Mouse (Mus musculus): ENCODE measurements around the gene Ankrd24. TPM values are rescaled to one million over a fixed set of nuclear protein-coding genes. Genes with fewer than 3 reads are reported as not detected.

The Ankrd24 gene
- total and polyA plus RNA-seq, 2 experiments from 2014 or later: 9.1 to 48.5 TPM

DNA sequence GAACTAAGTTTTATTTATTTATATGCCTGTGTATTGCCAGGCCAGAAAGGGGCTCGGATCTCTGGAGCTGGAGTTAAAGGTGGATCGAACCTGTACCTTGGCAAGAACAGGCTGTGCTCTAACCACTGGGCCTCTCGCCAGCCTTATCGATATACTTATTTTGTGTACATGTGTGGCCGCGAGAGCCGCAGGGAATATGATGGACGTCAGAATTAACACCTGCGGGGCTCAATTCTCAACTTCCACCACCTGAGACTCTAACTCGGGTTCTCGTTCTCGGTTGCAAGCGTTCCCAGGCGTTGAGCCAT, 22.7 kb upstream of the Ankrd24 start:
- DNase-seq (ENCODE audit: low spot score) (no peak), ATAC-seq (ENCODE audit: insufficient read depth, low read depth) (no peak)
- Histone ChIP-seq H3K9me3 (replicated peaks; ENCODE audit: control insufficient read depth, low read length) (no peaks in the 10 kb centered on the region), H3K9ac (replicated peaks; ENCODE audit: low read depth, low read length) (no peak overlapping the region), H3K4me3 (ENCODE audit: low read depth, low read length) (peak overlapping the region; percentile 37), H3K36me3 (replicated peaks; ENCODE audit: control insufficient read depth, insufficient read depth, low read length) (no peaks in the 10 kb centered on the region), H3K4me2 (ENCODE audit: low read depth, low read length) (peak overlapping the region; percentile 78), H3K27me3 (ENCODE audit: control insufficient read depth, insufficient read depth, low read length) (no peaks in the 10 kb centered on the region), H3K4me1 (ENCODE audit: control insufficient read depth, insufficient read depth) (peaks cover 12% of the 10 kb centered on the region), H3K27ac (ENCODE audit: low read depth) (peak overlapping the region; percentile 84)
- no peak for TF ChIP-seq CTCF (IDR thresholded peaks at IDR 0.05; ENCODE audit: low read depth)
- TF ChIP-seq EP300 (IDR thresholded peaks at IDR 0.05; ENCODE audit: low read depth): no peak
- 2% methylated on average over 14 of the region's 14 CpGs for WGBS

DNA sequence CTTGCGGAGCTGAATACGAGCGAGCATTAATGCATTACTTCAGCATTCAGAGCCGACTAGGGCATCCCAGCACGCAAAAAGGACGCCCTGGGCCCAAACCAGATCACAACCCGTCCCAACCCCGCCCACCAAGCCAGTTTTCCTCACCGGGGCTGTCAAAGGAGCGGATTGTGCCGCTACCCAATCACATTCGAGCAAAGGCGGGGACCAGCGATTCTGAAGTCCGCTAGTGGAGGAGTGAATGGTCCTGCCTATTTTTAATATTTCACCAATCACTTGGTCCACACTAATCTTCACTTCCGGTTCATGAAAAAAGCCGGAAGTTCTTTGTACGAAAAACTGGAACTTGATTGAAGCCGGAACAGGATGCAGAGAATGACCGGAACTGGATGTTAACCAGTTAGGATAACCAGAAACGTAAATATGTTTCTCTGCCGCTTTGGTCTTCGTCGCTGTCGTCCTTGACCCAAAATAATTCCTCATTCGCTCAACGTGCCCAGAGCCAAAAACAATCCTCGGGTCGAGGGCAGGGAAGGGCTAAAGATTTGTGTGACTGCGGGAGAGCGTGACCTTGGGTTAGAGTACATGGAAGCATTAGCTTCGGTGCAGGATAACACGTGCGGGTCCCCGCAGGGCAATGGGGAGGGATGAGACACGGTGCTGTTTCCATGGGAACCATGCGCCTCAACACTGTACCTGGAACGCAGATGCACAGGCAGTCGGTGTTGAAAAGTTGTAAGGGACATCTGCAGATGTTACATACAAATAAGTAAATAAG, 22.2 kb upstream of the Ankrd24 start, which contains the start of gene BC025920:
TSS of gene BC025920 (plus strand) at position 297 of the 778 bp plus-strand sequence.
- H3K27ac ChIP-seq (ENCODE audit: low read depth): peak within 1 kb of the TSS; percentile 95
- H3K9me3 ChIP-seq (replicated peaks; ENCODE audit: control insufficient read depth, low read length): no peaks in the 10 kb centered on the region
- peak within 1 kb of the TSS; percentile 45 for H3K9ac ChIP-seq (replicated peaks; ENCODE audit: low read depth, low read length)
- no peaks in the 10 kb centered on the region for H3K27me3 ChIP-seq (ENCODE audit: control insufficient read depth, insufficient read depth, low read length)
- peak; percentile 89 for ATAC-seq (ENCODE audit: insufficient read depth, low read depth)
- TF ChIP-seq CTCF (IDR thresholded peaks at IDR 0.05; ENCODE audit: low read depth) (no peak), EP300 (IDR thresholded peaks at IDR 0.05; ENCODE audit: low read depth) (peak; percentile 59; the same call in 1 of the 2 replicates)
- H3K36me3 ChIP-seq (replicated peaks; ENCODE audit: control insufficient read depth, insufficient read depth, low read length): no peaks in the 10 kb centered on the region
- peaks cover 10% of the 10 kb centered on the region; the same call in 1 of the 2 replicates for H3K4me1 ChIP-seq (ENCODE audit: control insufficient read depth, insufficient read depth)
- peak within 1 kb of the TSS; percentile 78 for H3K4me2 ChIP-seq (ENCODE audit: low read depth, low read length)
- peak; percentile 99 for DNase-seq (ENCODE audit: low spot score)
- 1% methylated on average over 39 of the region's 39 CpGs for WGBS
- peak within 1 kb of the TSS; percentile 51 for H3K4me3 ChIP-seq (ENCODE audit: low read depth, low read length)

DNA sequence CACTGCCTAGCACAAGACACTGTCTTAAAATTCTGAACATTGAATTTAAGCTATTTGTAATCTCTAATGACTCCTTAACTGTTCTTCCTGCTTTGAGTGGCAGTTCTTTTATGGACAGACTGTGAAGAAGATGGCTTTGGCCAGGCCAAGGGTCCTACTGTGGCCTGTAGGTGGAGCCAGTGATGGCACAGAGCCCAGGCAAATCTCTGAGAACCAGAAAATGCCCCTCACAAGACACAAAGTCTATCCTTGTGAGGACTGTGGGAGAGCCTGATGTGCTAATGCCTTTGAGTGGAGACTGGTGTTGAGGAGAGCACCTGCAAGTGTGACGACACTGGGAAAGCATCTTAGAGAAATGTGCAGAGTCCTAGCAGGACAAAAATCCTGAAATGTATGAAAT, 20.0 kb upstream of the Ankrd24 start:
- Histone ChIP-seq H3K4me1 (ENCODE audit: control insufficient read depth, insufficient read depth) (peaks cover 6% of the 10 kb centered on the region; the same call in 1 of the 2 replicates), H3K9me3 (replicated peaks; ENCODE audit: control insufficient read depth, low read length) (no peaks in the 10 kb centered on the region), H3K27ac (ENCODE audit: low read depth) (no peak overlapping the region), H3K36me3 (replicated peaks; ENCODE audit: control insufficient read depth, insufficient read depth, low read length) (no peaks in the 10 kb centered on the region), H3K9ac (replicated peaks; ENCODE audit: low read depth, low read length) (no peak overlapping the region), H3K27me3 (ENCODE audit: control insufficient read depth, insufficient read depth, low read length) (no peaks in the 10 kb centered on the region), H3K4me3 (ENCODE audit: low read depth, low read length) (no peak overlapping the region), H3K4me2 (ENCODE audit: low read depth, low read length) (no peak overlapping the region)
- ATAC-seq (ENCODE audit: insufficient read depth, low read depth) (no peak), DNase-seq (ENCODE audit: low spot score) (no peak)
- TF ChIP-seq CTCF (IDR thresholded peaks at IDR 0.05; ENCODE audit: low read depth): peak; percentile 28; the same call in 1 of the 2 replicates
- TF ChIP-seq EP300 (IDR thresholded peaks at IDR 0.05; ENCODE audit: low read depth): no peak
- 85% methylated on average over 1 of the region's 1 CpGs for WGBS

DNA sequence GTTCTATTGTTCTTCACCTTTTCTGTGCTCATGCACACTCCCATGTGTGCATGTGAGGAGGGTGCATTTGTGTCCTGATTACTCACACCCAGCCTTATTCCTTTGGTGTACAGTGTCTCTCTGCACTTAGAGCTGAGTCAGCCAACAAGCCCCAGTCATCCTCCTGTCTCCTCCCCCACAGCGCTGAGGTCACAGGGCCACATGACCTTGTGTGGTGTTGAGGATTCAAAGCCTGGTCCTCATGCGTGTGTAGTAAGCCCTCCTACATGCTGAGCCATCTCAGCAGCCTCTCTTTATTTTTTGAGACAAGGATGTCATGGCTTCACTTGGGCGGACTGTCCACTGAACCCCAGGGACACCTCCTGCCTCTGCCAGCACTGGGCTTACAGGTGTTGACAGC, 15.6 kb upstream of the Ankrd24 start:
- 51% methylated on average over 3 of the region's 3 CpGs for WGBS
- H3K27me3 ChIP-seq (ENCODE audit: control insufficient read depth, insufficient read depth, low read length): no peaks in the 10 kb centered on the region
- TF ChIP-seq CTCF (IDR thresholded peaks at IDR 0.05; ENCODE audit: low read depth) (no peak), EP300 (IDR thresholded peaks at IDR 0.05; ENCODE audit: low read depth) (no peak)
- H3K4me3 ChIP-seq (ENCODE audit: low read depth, low read length): no peak overlapping the region
- no peak overlapping the region for H3K27ac ChIP-seq (ENCODE audit: low read depth)
- no peaks in the 10 kb centered on the region for H3K36me3 ChIP-seq (replicated peaks; ENCODE audit: control insufficient read depth, insufficient read depth, low read length)
- no peak overlapping the region for H3K9ac ChIP-seq (replicated peaks; ENCODE audit: low read depth, low read length)
- no peak overlapping the region for H3K4me2 ChIP-seq (ENCODE audit: low read depth, low read length)
- no peaks in the 10 kb centered on the region for H3K9me3 ChIP-seq (replicated peaks; ENCODE audit: control insufficient read depth, low read length)
- ATAC-seq (ENCODE audit: insufficient read depth, low read depth): no peak
- no peak for DNase-seq (ENCODE audit: low spot score)
- H3K4me1 ChIP-seq (ENCODE audit: control insufficient read depth, insufficient read depth): no peaks in the 10 kb centered on the region

DNA sequence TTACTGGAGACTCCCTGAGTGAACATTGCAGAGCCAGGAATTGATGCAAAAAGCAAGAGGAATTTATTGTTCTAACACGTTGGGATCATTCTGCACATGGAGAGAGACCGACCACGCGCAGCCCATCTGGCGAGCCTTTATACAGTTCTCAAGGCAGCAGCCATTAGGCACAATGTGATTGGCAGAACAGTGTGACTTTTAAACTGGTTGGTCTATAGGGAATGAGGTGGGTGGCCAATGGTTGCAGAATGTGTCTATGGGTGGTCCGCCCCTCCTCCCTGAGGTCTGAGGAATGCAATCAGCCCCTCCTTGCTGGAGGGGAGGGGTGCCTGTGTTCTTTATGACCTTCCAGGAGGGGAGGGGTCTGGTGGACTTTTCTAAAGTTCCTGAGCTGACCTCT, 12.9 kb upstream of the Ankrd24 start:
- Histone ChIP-seq H3K27me3 (ENCODE audit: control insufficient read depth, insufficient read depth, low read length) (no peaks in the 10 kb centered on the region), H3K4me2 (ENCODE audit: low read depth, low read length) (no peak overlapping the region), H3K9ac (replicated peaks; ENCODE audit: low read depth, low read length) (no peak overlapping the region), H3K4me1 (ENCODE audit: control insufficient read depth, insufficient read depth) (no peaks in the 10 kb centered on the region), H3K4me3 (ENCODE audit: low read depth, low read length) (no peak overlapping the region), H3K36me3 (replicated peaks; ENCODE audit: control insufficient read depth, insufficient read depth, low read length) (no peaks in the 10 kb centered on the region), H3K9me3 (replicated peaks; ENCODE audit: control insufficient read depth, low read length) (no peaks in the 10 kb centered on the region), H3K27ac (ENCODE audit: low read depth) (no peak overlapping the region)
- ATAC-seq (ENCODE audit: insufficient read depth, low read depth): no peak
- WGBS: 70% methylated on average over 6 of the region's 6 CpGs
- no peak for DNase-seq (ENCODE audit: low spot score)
- TF ChIP-seq EP300 (IDR thresholded peaks at IDR 0.05; ENCODE audit: low read depth) (no peak), CTCF (IDR thresholded peaks at IDR 0.05; ENCODE audit: low read depth) (no peak)
